Mouse (Mus musculus) cortical plate, adult 2 months (tissue): Measurements from ENCODE around the gene Dhdh. TPM values are rescaled to one million over a fixed set of nuclear protein-coding genes. Genes with fewer than 3 reads are reported as not detected.
"Not testable (repeated sequence)": the region's sequence is repeated elsewhere in the genome, so short reads cannot be mapped to it uniquely, and the experiment has no call there.

Experiments
- H3K27ac ChIP-seq: fragments of 200-500 bp; 2 replicates; pipeline ENCODE4 v1.5.1; 2012; ENCODE audit warnings: low read length, control low read depth, inconsistent platforms; ENCODE audit not compliant: insufficient read depth
- H3K4me1 ChIP-seq: fragments of 200-500 bp; 2 replicates; pipeline ENCODE4 v1.6.1; 2011; ENCODE audit warnings: low read length; ENCODE audit not compliant: control insufficient read depth, insufficient read depth
- H3K4me3 ChIP-seq: fragments of 200-500 bp; 2 replicates; pipeline ENCODE4 v1.5.1; 2011; ENCODE audit warnings: mild to moderate bottlenecking, low read length, control low read depth; ENCODE audit not compliant: insufficient read depth
- CTCF ChIP-seq: fragments of 200-500 bp; IDR thresholded peaks from 2 replicates; pipeline ENCODE4 v1.5.1; 2011; ENCODE audit warnings: mild to moderate bottlenecking, control low read depth, low read length; ENCODE audit not compliant: insufficient read depth; ENCODE audit errors: extremely low read depth
- POLR2A ChIP-seq: fragments of 200-500 bp; IDR thresholded peaks from 2 replicates; pipeline ENCODE4 v1.6.1; 2011; ENCODE audit warnings: mild to moderate bottlenecking, low read length, control low read depth; ENCODE audit not compliant: insufficient read depth; ENCODE audit errors: extremely low read depth
- polyA plus RNA-seq: library from polyadenylated mRNA; depleted of rRNA; stranded (reverse); fragments of >200 nt; gene quantifications from 2 replicates; pipeline ENCODE4 v1.2.3, GENCODE M21; 2012; rRNA removed

The Dhdh gene
- polyA plus RNA-seq: 5.9 and 6.5 TPM in 2 replicates

DNA sequence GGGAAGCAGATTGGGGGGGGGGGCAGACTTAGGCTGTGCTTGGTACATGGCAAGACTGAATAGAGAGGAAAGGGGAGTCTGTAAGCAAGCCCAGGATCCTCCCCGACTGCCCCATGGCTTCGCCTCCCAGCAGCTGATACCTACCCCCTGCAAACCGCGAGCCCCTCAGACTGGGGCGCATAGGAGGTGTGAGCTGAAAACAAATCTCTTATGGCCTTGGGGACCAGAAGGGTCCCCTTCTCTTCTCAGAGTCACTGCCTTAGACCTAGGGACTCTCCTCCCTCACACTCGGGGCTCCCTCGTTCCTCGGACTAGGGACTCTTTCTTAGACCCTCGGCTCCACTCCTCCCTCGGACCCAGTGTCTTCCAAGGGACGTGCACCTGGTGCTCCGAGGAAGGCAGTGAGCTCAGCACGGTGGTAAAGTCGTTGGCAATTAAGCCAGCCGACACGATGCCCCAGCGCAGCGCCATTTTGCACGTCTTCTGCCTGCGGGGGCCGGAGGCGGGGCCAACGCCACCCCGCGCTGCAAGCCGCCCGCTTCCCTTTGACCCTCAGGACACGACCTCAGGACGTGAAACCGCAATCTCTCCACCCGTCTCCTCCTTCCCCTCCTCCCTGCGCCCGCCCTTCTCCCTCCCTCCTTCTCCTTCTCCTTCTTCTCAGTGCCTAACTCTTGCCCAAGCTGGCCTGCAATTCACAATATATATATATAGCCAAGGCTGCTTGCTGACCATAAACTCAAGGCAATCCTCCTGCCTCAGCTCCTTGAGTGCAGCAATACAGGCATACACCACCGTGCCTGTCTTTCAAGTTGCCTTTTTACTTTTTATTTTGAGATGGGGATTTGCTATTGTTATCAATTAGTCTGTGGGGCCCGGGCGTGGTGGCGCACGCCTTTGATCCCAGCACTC lies at the start of gene Dhdh:
Gene Dhdh, minus strand, starts transcription at position 513 of the 912 bp plus-strand sequence.
- no peaks in the 10 kb centered on the region; the same call in 1 of the 2 replicates for H3K4me1 ChIP-seq
- peak within 1 kb of the TSS; percentile 48 for H3K27ac ChIP-seq
- peak within 1 kb of the TSS; percentile 52 for H3K4me3 ChIP-seq
- TF ChIP-seq CTCF (no peak), POLR2A (peak; percentile 53; the same call in 1 of the 2 replicates)

DNA sequence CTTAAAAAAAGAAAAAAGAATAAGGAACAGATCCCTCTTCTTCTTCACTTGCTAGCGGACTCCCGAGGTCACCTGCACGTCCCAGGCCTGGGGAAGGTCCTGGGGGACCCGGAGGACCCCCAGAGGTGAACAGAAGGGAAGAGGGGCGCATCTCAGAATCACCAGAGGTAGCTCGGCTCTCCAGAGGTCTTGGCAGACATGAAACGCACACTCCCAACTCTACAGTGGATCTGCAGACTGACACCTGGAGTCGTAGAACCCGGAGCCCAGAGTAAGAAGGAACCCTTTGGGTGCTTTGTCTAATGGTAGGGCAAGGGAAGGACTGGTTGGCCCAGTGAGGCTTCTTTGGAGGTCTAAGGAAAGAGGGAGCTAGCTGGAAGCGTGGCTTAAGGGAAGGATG lies 49.0 kb upstream of the Dhdh start:
- no peak overlapping the region for H3K27ac ChIP-seq
- TF ChIP-seq CTCF (no peak), POLR2A (no peak)
- H3K4me1 ChIP-seq: no peaks in the 10 kb centered on the region
- H3K4me3 ChIP-seq: peak overlapping the region; percentile 64

DNA sequence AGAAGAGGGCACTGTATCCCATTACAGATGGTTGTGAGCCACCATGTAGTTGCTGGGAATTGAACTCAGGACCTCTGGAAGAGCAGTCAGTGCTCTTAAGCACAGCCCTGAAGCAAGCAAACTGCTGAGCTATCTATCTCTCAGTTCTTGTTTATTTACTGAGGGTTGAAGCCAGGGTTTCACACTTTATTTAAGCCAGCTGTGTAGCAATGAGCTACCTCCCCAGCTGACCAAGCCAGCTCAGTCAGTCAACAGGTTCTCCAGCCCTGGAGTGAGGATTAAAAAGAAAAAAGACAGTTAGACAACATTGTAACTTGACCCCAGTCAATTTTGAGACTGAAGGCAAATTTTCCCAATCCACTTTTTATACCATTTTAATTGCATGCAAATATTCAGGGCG lies 47.1 kb upstream of the Dhdh start:
- H3K4me1 ChIP-seq: no peaks in the 10 kb centered on the region
- no peak overlapping the region for H3K27ac ChIP-seq
- H3K4me3 ChIP-seq: no peak overlapping the region
- no peak for TF ChIP-seq POLR2A
- no peak for TF ChIP-seq CTCF

DNA sequence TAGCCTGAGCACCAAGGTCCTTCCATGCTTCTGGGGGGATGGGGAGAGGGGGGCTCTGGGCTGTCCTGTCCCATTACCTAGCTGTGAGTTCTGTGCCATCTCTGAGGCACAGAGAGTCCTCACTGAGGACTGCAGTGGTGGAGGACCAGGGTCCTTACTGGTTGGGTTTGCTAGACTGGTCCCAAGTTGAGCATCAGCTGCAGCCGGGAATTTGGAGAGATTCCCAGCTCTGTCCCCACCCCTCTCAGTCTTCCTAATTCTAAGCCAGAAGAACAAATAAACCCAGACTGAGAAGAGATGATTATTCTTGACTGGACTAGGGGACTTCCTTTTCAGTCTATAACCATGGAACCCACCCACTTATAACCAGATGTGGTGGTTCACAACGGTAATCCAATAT lies 42.0 kb upstream of the Dhdh start:
- no peaks in the 10 kb centered on the region for H3K4me1 ChIP-seq
- TF ChIP-seq POLR2A (no peak), CTCF (no peak)
- no peak overlapping the region for H3K27ac ChIP-seq

DNA sequence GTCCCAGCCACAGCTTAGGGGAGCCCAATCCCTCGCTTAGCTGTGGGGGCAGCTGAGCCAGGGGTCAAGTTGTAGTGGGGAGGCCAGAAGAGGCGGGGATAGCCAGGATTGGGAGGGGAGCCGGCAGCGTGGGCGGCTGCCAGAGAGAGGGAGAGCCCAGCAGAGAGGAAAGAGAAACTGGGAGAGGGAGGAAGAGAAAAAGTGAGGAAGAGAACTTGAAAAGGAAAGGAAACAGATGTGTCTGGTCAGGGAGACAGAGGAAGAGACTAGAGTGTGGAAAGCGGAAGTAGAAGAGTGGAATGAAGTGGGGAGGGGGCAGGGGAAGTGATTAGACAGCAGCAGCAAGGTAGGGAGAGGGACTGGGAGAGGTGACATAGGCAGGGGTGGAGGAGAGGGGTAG lies 40.9 kb upstream of the Dhdh start:
- Histone ChIP-seq H3K4me3 (no peak overlapping the region), H3K27ac (no peak overlapping the region), H3K4me1 (peaks cover 5% of the 10 kb centered on the region; the same call in 1 of the 2 replicates)
- TF ChIP-seq POLR2A: no peak
- no peak for TF ChIP-seq CTCF

More for the DNA sequence above, 42.0 kb upstream of the Dhdh start:
- H3K4me3 ChIP-seq: no peak overlapping the region

DNA sequence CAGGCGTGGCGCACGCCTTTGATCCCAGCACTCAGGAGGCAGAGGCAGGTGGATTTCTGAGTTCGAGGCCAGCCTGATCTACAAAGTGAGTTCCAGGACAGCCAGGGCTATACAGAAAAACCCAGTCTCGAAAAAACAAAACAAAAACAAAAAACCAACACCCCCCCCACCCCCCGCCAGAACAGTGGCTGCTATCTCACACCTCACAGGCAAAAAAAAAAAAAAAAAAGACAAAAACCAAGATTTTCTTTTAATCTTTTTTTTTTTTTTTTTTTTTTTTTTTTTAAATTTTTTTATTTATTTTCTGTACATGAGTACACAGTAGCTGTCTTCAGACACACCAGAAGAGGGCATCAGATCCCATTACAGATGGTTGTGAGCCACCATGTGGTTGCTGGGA lies 38.6 kb upstream of the Dhdh start:
- not testable (repeated sequence) for H3K4me3 ChIP-seq, H3K27ac ChIP-seq, H3K4me1 ChIP-seq

DNA sequence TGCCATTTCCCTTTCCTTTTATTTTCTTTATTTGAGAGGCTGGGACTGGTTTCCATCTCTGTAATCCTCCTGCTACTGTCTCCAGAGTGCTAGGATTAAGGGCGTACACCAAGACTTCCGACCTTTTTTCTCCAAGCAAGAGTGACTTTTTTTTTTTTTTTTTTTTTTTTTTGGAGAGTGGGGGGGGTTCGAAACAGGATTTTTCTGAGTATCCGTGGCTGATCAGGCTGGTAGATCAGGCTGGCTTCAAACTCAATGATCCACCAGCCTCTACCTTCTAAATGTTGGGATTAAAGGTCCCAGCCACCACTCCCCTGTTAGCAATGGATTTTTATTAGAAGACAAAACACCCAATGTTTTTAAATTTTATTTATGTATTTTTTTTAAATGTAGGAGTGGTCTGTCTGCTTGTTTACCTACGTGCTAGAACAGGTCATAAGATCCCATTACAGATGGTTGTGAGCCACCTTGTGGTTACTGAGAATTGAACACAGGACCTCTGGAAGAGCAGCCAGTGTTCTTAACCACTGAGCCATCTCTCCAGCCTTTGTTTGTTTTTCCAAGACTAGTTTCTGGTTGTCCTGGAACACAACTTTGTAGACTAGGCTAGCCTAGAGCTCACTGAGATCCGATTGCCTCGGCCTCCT lies 38.0 kb upstream of the Dhdh start:
- peak overlapping the region; percentile 78 for H3K4me3 ChIP-seq
- peak overlapping the region; percentile 26 for H3K27ac ChIP-seq
- no peak for TF ChIP-seq POLR2A
- no peak for TF ChIP-seq CTCF
- peaks cover 7% of the 10 kb centered on the region; the same call in 1 of the 2 replicates for H3K4me1 ChIP-seq

DNA sequence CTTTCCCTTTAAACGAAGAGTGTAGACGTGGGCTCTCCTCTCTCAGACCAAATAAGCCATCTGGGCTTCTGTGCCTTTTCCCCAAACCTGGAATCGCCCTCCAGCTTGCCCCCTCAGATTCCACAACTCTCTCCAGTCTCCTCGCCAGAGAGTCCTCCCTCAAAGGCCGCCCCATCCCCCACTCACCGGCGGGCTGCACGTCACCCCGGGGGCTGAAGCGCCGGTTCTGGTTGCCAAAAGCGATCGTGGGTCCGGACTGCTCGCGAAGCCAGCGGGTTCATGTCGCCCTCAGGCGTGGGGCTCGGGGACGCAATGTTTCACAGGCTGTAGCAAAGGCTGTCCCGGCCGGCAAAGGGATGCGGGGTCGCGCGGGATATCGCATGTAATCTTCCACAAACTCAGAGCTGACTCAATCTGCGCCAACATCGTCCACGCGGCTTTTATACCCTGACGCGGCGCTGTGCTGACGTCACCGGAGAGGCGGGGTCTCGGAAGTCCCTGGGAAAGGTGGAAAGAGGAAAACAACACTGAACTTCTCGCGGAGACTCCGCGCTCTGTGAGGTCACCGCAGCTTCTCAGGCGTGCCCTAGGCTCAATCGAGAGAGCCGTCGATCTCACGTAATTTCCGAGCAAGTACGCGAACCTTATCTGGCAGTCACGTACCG lies 37.3 kb upstream of the Dhdh start, which contains the start of the genes Ppp1r15a and Plekha4:
Gene Ppp1r15a, minus strand, starts transcription at position 460 of the 665 bp plus-strand sequence.
Gene Plekha4, plus strand, starts transcription at position 522 of the 665 bp plus-strand sequence.
- H3K4me3 ChIP-seq: peak within 1 kb of the TSS; percentile 78
- H3K27ac ChIP-seq: peak within 1 kb of the TSS; percentile 92
- TF ChIP-seq CTCF: no peak
- peak; percentile 99 for TF ChIP-seq POLR2A
- peaks cover 7% of the 10 kb centered on the region; the same call in 1 of the 2 replicates for H3K4me1 ChIP-seq
